Mouse (Mus musculus) frontal cortex, postnatal 10 days (tissue): ENCODE measurements at regions not wholly inside any gene's neighbourhood (a gene's known extent, or its start where the extent isn't known, plus 50 kb on each side); places are given as distances from the start of the nearest gene placed in this dataset.

Experiments
- DNase-seq, 2 experiments: peaks; one replicate each; pipeline ENCODE4 v3.0.0; 2022; ENCODE audit warnings: low spot score in 2 of 2, mixed read lengths in 1 of 2

- DNase-seq, result no peak
Observed at GRCm38 (mm10) chr9:120812667-120813210, 116.3 kb upstream of the Ctnnb1 start.

GRCm38 (mm10) chr9:120814286-120814685 lies 114.7 kb upstream of the Ctnnb1 start:
- DNase-seq, result no peak

- no peak for DNase-seq
Observed at GRCm38 (mm10) chr9:120818726-120819317, 110.2 kb upstream of the Ctnnb1 start.

- DNase-seq, result no peak
Observed at GRCm38 (mm10) chr9:120820892-120821291, 108.1 kb upstream of the Ctnnb1 start.

- no peak for DNase-seq
Observed at GRCm38 (mm10) chr9:120823397-120823796, 105.6 kb upstream of the Ctnnb1 start.

- no peak for DNase-seq
Observed at GRCm38 (mm10) chr9:120826266-120826665, 102.8 kb upstream of the Ctnnb1 start.

GRCm38 (mm10) chr9:120830526-120830925 lies 98.5 kb upstream of the Ctnnb1 start:
- DNase-seq, result no peak

GRCm38 (mm10) chr9:120834166-120834565 lies 94.8 kb upstream of the Ctnnb1 start:
- DNase-seq, result no peak

GRCm38 (mm10) chr9:120835621-120836020 lies 93.4 kb upstream of the Ctnnb1 start:
- DNase-seq, result no peak

- DNase-seq, result no peak
Observed at GRCm38 (mm10) chr9:120837431-120838150, 91.4 kb upstream of the Ctnnb1 start.

GRCm38 (mm10) chr9:120843753-120844152 lies 85.3 kb upstream of the Ctnnb1 start:
- DNase-seq, result no peak

GRCm38 (mm10) chr9:120845538-120845937 lies 83.5 kb upstream of the Ctnnb1 start:
- DNase-seq, result no peak

- peak in 1 of 2 experiments; percentile 22 for DNase-seq
Observed at GRCm38 (mm10) chr9:120847649-120848048, 81.4 kb upstream of the Ctnnb1 start.

- no peak for DNase-seq
Observed at GRCm38 (mm10) chr9:120848962-120849361, 80.1 kb upstream of the Ctnnb1 start.

- no peak for DNase-seq
Observed at GRCm38 (mm10) chr9:120850092-120850491, 78.9 kb upstream of the Ctnnb1 start.

- DNase-seq, result no peak
Observed at GRCm38 (mm10) chr9:120851914-120852313, 77.1 kb upstream of the Ctnnb1 start.

- no peak for DNase-seq
Observed at GRCm38 (mm10) chr9:120852572-120852971, 76.4 kb upstream of the Ctnnb1 start.

GRCm38 (mm10) chr9:120853032-120853597 lies 75.9 kb upstream of the Ctnnb1 start:
- DNase-seq, result no peak

GRCm38 (mm10) chr9:120854351-120854750 lies 74.7 kb upstream of the Ctnnb1 start:
- no peak for DNase-seq

GRCm38 (mm10) chr9:120855293-120856050 lies 73.5 kb upstream of the Ctnnb1 start:
- no peak for DNase-seq

GRCm38 (mm10) chr9:120857849-120858510 lies 71.0 kb upstream of the Ctnnb1 start:
- DNase-seq, result no peak
